Comparison of ENCODE assay signal across 24 mouse cellular contexts in the genomic region with DNA sequence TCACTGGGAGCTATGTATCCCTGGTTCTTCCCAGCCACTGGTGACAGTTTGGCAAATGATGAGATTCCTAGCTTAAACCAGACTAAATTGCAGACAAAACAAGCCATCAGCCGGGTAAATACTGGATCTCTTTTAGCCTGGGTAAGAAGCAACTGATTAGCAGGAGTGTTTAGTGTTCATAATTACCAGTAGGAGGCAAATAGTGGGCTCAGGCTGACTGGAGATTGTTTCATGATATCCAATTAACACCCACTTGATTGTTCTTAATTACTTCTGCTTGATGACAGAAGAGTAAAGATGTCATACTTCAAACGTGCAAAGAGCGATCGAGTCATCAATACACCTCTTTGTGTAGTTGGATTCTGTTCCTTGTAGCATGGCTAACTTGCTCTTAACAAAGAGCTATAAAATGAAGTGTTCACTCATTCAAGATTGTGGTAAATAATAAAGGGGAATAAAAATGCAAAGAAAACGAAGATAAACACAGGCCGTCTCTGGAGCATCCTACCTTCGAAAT.
"Had no signal": no experiment of that assay in that cellular context is flagged by ENCODE, and none has a peak within 500 bp of the region (broad histone marks: within the 10 kb centered on the region; RNA-seq: fewer than 3 reads in every experiment).

No protein-coding gene starts in this region.

- H3K27me3 ChIP-seq: liver, embryonic 12.5 days; liver, embryonic 15.5 days; lung, embryonic 15.5 days; megakaryocyte, embryonic 14.5 days; midbrain, embryonic 13.5 days; neural tube, embryonic 13.5 days had no signal

- H3K4me3 ChIP-seq: limb, embryonic 10.5 days; limb, embryonic 13.5 days; liver, embryonic 12.5 days; liver, embryonic 15.5 days; lung, embryonic 15.5 days; megakaryocyte, embryonic 14.5 days; midbrain, embryonic 10.5 days; midbrain, embryonic 13.5 days; myocyte; neural tube, embryonic 13.5 days had no signal

- H3K27ac ChIP-seq: kidney, postnatal 0 days; limb, embryonic 10.5 days; limb, embryonic 13.5 days; liver, embryonic 12.5 days; liver, embryonic 15.5 days; lung, embryonic 15.5 days; midbrain, embryonic 10.5 days; midbrain, embryonic 13.5 days; neural tube, embryonic 13.5 days; stomach, postnatal 0 days had no signal

- ATAC-seq: liver, embryonic 12.5 days; midbrain, embryonic 13.5 days; midbrain, embryonic 16.5 days had no signal

- DNase-seq: kidney, adult 2 months; kidney, postnatal 25 days; liver; lung, adult 18-20 months; lung, postnatal 10 days; lung, postnatal 36 days; right cerebral cortex, adult 18-20 months; right cerebral cortex, postnatal 14 days; right cerebral cortex, postnatal 4 days; thymus, adult 2 months; thymus, postnatal 14 days had no signal

- H3K9me3 ChIP-seq: limb, embryonic 10.5 days; limb, embryonic 13.5 days; liver, embryonic 12.5 days; liver, embryonic 15.5 days; lung, embryonic 15.5 days; megakaryocyte, embryonic 14.5 days; midbrain, embryonic 10.5 days; midbrain, embryonic 13.5 days; neural tube, embryonic 13.5 days had no signal

- H3K9ac ChIP-seq: limb, embryonic 13.5 days; liver, embryonic 12.5 days; liver, embryonic 15.5 days; lung, embryonic 15.5 days; midbrain, embryonic 13.5 days; neural tube, embryonic 13.5 days had no signal

- H3K4me2 ChIP-seq: limb, embryonic 13.5 days; liver, embryonic 12.5 days; liver, embryonic 15.5 days; lung, embryonic 15.5 days; midbrain, embryonic 13.5 days; neural tube, embryonic 13.5 days had no signal

- H3K4me1 ChIP-seq: liver, embryonic 12.5 days; liver, embryonic 15.5 days; lung, embryonic 15.5 days; megakaryocyte, embryonic 14.5 days; midbrain, embryonic 10.5 days; midbrain, embryonic 13.5 days; neural tube, embryonic 13.5 days had no signal

- H3K36me3 ChIP-seq: limb, embryonic 10.5 days; limb, embryonic 13.5 days; liver, embryonic 12.5 days; liver, embryonic 15.5 days; lung, embryonic 15.5 days; midbrain, embryonic 10.5 days; midbrain, embryonic 13.5 days; neural tube, embryonic 13.5 days had no signal
